ENCODE assay signal across 13 mouse cellular contexts in genomic region chr4:138458735-138459440, GRCm38 (mm10). TPM values are rescaled to one million over a fixed set of nuclear protein-coding genes. Genes with fewer than 3 reads are reported as not detected.
A peak's percentile ranks its signal among the peaks of the same experiment; 100 is the strongest.
DNase-seq lines count a peak whose midpoint lies in the region; ATAC-seq and TF ChIP-seq lines count a peak whose summit lies in the region.
"Had no signal": no experiment of that assay in that cellular context is flagged by ENCODE, and none has a peak within 500 bp of the region (broad histone marks: within the 10 kb centered on the region; RNA-seq: fewer than 3 reads in every experiment).

No protein-coding gene starts in this region.

- peaks cover 94% of the 10 kb centered on the region for H3K27me3 ChIP-seq in liver, embryonic 13.5 days

- peak overlapping the region; percentile 98 for H3K4me3 ChIP-seq in left cerebral cortex, adult 2 months
- H3K4me3 ChIP-seq in liver, embryonic 13.5 days (replicated peaks): no peak overlapping the region
- H3K4me3 ChIP-seq: erythroblast, embryonic 14.5 days; heart, embryonic 15.5 days; lung, embryonic 15.5 days had no signal

- no peaks in the 10 kb centered on the region for H3K9me3 ChIP-seq in liver, embryonic 13.5 days (replicated peaks)
- H3K9me3 ChIP-seq: heart, embryonic 15.5 days; lung, embryonic 15.5 days had no signal

- no peak for TF ChIP-seq CTCF in left cerebral cortex, adult 2 months (IDR thresholded peaks at IDR 0.05)

- peak; percentile 36 to 62 for DNase-seq in cerebellum, postnatal 10 days
- DNase-seq in cerebellum, postnatal 36 days: no peak
- DNase-seq in left cerebral cortex, adult 2 months (ENCODE audit: extremely low spot score in 1 of 2, low spot score in 2 of 2): no peak
- DNase-seq in left cerebral cortex, adult 9 months (ENCODE audit: low spot score in 2 of 2): no peak
- DNase-seq in brain, adult 2 months (ENCODE audit: low read depth, low spot score): peak; percentile 36
- DNase-seq in liver, embryonic 13.5 days: no peak
- DNase-seq in spleen, postnatal 10 days (ENCODE audit: low spot score in 2 of 2): no peak
- DNase-seq in lung, adult 18-20 months: no peak
- DNase-seq: adrenal gland, postnatal 25 days; thymus, postnatal 14 days had no signal

- 38% methylated on average over 5 of the region's 5 CpGs for WGBS in liver, embryonic 13.5 days (ENCODE audit: insufficient replicate concordance)

- H3K4me1 ChIP-seq in liver, embryonic 13.5 days (replicated peaks): peaks cover 31% of the 10 kb centered on the region

- no peak for ATAC-seq in liver, embryonic 13.5 days (ENCODE audit: low read depth)

- H3K36me3 ChIP-seq in liver, embryonic 13.5 days: no peaks in the 10 kb centered on the region
- H3K36me3 ChIP-seq: heart, embryonic 15.5 days; lung, embryonic 15.5 days had no signal

- H3K4me2 ChIP-seq in liver, embryonic 13.5 days: peak overlapping the region; percentile 26
- H3K4me2 ChIP-seq: heart, embryonic 15.5 days; lung, embryonic 15.5 days had no signal

- H3K27ac ChIP-seq in left cerebral cortex, adult 2 months: peak overlapping the region; percentile 82
- H3K27ac ChIP-seq in liver, embryonic 13.5 days: peak overlapping the region; percentile 53; the same call in 1 of the 2 replicates
- H3K27ac ChIP-seq: heart, embryonic 15.5 days; lung, embryonic 15.5 days had no signal

- intact Hi-C loops in left cerebral cortex, adult 2 months (cut with DNase I): no loop called here

- no peak overlapping the region for H3K9ac ChIP-seq in liver, embryonic 13.5 days
- H3K9ac ChIP-seq: heart, embryonic 15.5 days; lung, embryonic 15.5 days had no signal

RNA-seq across cellular contexts. Expression of gene Camk2n1, which starts 4.8 kb away (rescaled TPM):
- total RNA-seq in left cerebral cortex, adult 2 months (2021): 1,000 to 10,000 TPM; 1,332 to 1,386 TPM
- polyA plus RNA-seq in liver, embryonic 13.5 days (2015; fragmentation: Nextera tagmentation; extraction: Ambion mirVana): 1.2 and 1.3 TPM in 2 replicates

RNA-seq across cellular contexts. Expression of gene Mul1, which starts 24.4 kb away (rescaled TPM):
- total RNA-seq in left cerebral cortex, adult 2 months (2021): 10 to 100 TPM; 63.0 to 65.1 TPM
- 11.2 and 11.4 TPM in 2 replicates for polyA plus RNA-seq in liver, embryonic 13.5 days (2015; fragmentation: Nextera tagmentation; extraction: Ambion mirVana)

Comparison
In these comparisons a context has a peak if more than half of its experiments do, and no peak if none do; other contexts are left out.
1. DNase-seq: peak in cerebellum, postnatal 10 days (2 of 2) and brain, adult 2 months (single experiment); none in cerebellum, postnatal 36 days (0 of 2), left cerebral cortex, adult 2 months (0 of 2), left cerebral cortex, adult 9 months (0 of 2), liver, embryonic 13.5 days (single experiment), spleen, postnatal 10 days (0 of 2) and lung, adult 18-20 months (0 of 2).